Mouse (Mus musculus) forebrain, embryonic 11.5 days (tissue): ENCODE results near the gene Nemp2. TPM values are rescaled to one million over a fixed set of nuclear protein-coding genes. Genes with fewer than 3 reads are reported as not detected.
"Not testable (repeated sequence)": the region's sequence is repeated elsewhere in the genome, so short reads cannot be mapped to it uniquely, and the experiment has no call there.

Experiments used
- ATAC-seq: fragments of 200-750 bp; cut with Nextera tagmentation; replicated peaks from 2 replicates; pipeline ENCODE4 v1.8.0; 2017; ENCODE audit warnings: moderate TSS enrichment; ENCODE audit not compliant: low FRiP score
- DNase-seq: peaks from one replicate; pipeline ENCODE4 v3.0.0-alpha.2; 2017; ENCODE audit warnings: low spot score
- H3K27ac ChIP-seq: fragments of 300-500 bp; sonication (generic); 2 replicates; pipeline ENCODE4 v1.5.1; 2014; ENCODE audit warnings: low read depth, low read length
- H3K27me3 ChIP-seq: fragments of 300-500 bp; sonication (generic); 2 replicates; pipeline ENCODE4 v1.6.1; 2014; ENCODE audit warnings: mild to moderate bottlenecking, low read length, mixed read lengths; ENCODE audit not compliant: control insufficient read depth, insufficient read depth
- H3K36me3 ChIP-seq: fragments of 300-500 bp; sonication (generic); 2 replicates; pipeline ENCODE4 v1.6.1; 2014; ENCODE audit warnings: mild to moderate bottlenecking, low read length, moderate library complexity, mixed read lengths; ENCODE audit not compliant: control insufficient read depth, insufficient read depth
- H3K4me1 ChIP-seq: fragments of 300-500 bp; sonication (generic); replicated peaks from 2 replicates; pipeline ENCODE4 v1.6.1; 2014; ENCODE audit warnings: low read length, mixed read lengths; ENCODE audit not compliant: control insufficient read depth, insufficient read depth
- H3K4me2 ChIP-seq: fragments of 300-500 bp; sonication (generic); 2 replicates; pipeline ENCODE4 v1.6.1; 2014; ENCODE audit warnings: low read depth, mild to moderate bottlenecking, low read length, moderate library complexity, mixed read lengths; ENCODE audit not compliant: severe bottlenecking
- H3K4me3 ChIP-seq: fragments of 300-500 bp; sonication (generic); 2 replicates; pipeline ENCODE4 v1.5.1; 2014; ENCODE audit warnings: low read depth, low read length
- H3K9ac ChIP-seq: fragments of 300-500 bp; sonication (generic); 2 replicates; pipeline ENCODE4 v1.6.1; 2014; ENCODE audit warnings: low read length
- H3K9me3 ChIP-seq: fragments of 300-500 bp; sonication (generic); 2 replicates; pipeline ENCODE4 v1.6.1; 2016; ENCODE audit warnings: low read length, mixed read lengths; ENCODE audit not compliant: control insufficient read depth
- WGBS: fragments of 180-500 bp; shearing (Covaris S2); extraction: QIAGEN DNeasy Blood & Tissue Kit; methylation state at CpG from one replicate; pipeline ENCODE4 v1.1.7; 2014; 5-methylcytosine and 5-hydroxymethylcytosine counted together
- polyA plus RNA-seq: library from polyadenylated mRNA; unstranded; fragments of >200 nt; fragmentation: Nextera tagmentation; extraction: Ambion mirVana; gene quantifications from 2 replicates; pipeline ENCODE4 v1.2.1, GENCODE M21; 2014

The Nemp2 gene
- polyA plus RNA-seq, 1 experiment from 2014 or later: 14.5 TPM

DNA sequence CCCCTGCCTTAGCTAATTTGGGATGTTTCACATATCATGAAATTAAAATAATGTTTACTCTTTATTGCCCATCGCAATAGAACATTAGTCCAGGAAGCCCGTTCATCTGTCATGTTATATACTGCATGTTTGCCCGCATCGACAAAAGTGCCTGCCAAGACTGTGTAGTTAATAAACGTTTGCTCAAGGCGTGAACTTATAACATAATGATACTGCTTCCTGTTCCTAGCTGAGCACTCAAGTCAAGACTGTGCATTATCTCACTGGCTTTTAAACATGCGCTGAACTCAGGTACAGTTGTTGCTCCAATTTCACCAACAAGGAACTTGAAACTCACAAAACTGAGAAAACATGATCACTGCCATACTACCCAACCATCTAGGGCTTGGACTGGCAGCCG is 57.1 kb downstream of the Nemp2 start:
- H3K4me2 ChIP-seq: no peak overlapping the region
- H3K36me3 ChIP-seq: no peaks in the 10 kb centered on the region
- no peak overlapping the region for H3K27ac ChIP-seq
- no peak overlapping the region for H3K4me3 ChIP-seq
- DNase-seq (no peak), ATAC-seq (no peak)
- no peaks in the 10 kb centered on the region for H3K4me1 ChIP-seq
- WGBS: 90% methylated on average over 8 of the region's 8 CpGs
- H3K9ac ChIP-seq: no peak overlapping the region
- no peaks in the 10 kb centered on the region for H3K27me3 ChIP-seq
- no peaks in the 10 kb centered on the region for H3K9me3 ChIP-seq

DNA sequence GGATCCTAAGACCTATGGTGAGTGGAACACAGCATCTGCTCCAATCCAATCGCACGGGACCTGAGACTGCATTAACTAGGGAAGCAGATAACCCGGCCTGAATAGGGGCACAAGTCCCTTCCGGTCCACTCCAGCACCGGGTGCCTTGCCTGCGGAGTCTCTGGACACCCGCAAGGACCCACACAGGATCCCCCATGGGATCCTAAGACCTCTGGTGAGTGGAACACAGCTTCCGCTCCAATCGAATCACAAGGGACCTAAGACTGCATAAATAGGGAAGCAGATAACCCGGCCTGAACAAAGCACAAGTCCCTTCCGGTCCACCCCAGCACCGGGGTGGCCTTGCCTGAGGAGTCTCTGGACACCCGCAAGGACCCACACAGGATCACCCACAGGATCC is 64.0 kb downstream of the Nemp2 start:
- H3K27me3 ChIP-seq, H3K27ac ChIP-seq, H3K4me3 ChIP-seq, ATAC-seq, DNase-seq, H3K9me3 ChIP-seq, H3K36me3 ChIP-seq, H3K4me2 ChIP-seq, H3K4me1 ChIP-seq, H3K9ac ChIP-seq: not testable (repeated sequence)
- 96% methylated on average over 13 of the region's 13 CpGs for WGBS

Other genes with a start within 250 kb of the Nemp2 start
- gene Nab1, start 130.0 kb upstream of the Nemp2 start, polyA plus RNA-seq: 9.0 and 9.6 TPM in 2 replicates
- gene Mfsd6, start 96.8 kb downstream of the Nemp2 start, polyA plus RNA-seq: 2.1 and 2.7 TPM in 2 replicates
- 10.4 and 13.8 TPM in 2 replicates for gene Inpp1, start 187.0 kb downstream of the Nemp2 start, polyA plus RNA-seq
- 21.9 and 24.1 TPM in 2 replicates for gene Hibch, start 214.2 kb downstream of the Nemp2 start, polyA plus RNA-seq